Mouse (Mus musculus) megakaryocyte, adult 5-6 weeks (primary cell): ENCODE results near the gene Itsn1. TPM values are rescaled to one million over a fixed set of nuclear protein-coding genes. Genes with fewer than 3 reads are reported as not detected.

Experiments
- ATAC-seq: 2 replicates; pipeline ENCODE4 v1.8.0; 2016; ENCODE audit warnings: mild to moderate bottlenecking, inconsistent platforms; ENCODE audit not compliant: poor library complexity, severe bottlenecking
- total RNA-seq, 2 experiments: library from RNA; stranded (forward) in 1 of 2; stranded (reverse) in 1 of 2; fragments of 153-499, 151-499 nt in 1 of 2; fragments of 221-1000, 200-1000 nt in 1 of 2; gene quantifications; 2 replicates each; pipeline versions ENCODE4 v1.2.3 to v1.2.4; 2015 to 2017

Itsn1 gene
- total RNA-seq, 2 experiments from 2014 or later: 12.0 to 12.5 TPM

DNA sequence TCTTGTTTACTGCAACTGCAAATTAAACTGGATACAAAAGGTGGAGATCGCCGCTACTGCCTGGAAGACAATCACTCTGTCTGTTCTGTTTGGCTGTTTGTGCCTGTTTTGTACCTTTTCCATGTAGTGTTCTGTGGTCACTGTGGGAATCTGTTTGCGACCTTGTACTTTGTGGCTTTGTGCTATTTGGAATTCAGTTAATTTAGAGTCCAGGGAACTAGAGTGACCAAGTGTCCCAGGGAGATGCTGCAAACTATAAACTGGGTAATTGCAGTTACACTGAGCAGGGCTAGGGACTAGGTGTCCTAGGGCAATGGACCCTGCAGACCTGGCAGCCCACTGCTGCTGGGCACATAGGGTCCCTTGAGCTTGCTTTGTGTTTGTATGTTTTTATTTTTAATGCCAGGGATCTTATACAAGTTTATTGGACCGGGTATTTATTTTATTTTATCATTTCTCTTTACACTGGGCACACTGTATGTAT, 108.5 kb downstream of the Itsn1 start:
- no peak for ATAC-seq

DNA sequence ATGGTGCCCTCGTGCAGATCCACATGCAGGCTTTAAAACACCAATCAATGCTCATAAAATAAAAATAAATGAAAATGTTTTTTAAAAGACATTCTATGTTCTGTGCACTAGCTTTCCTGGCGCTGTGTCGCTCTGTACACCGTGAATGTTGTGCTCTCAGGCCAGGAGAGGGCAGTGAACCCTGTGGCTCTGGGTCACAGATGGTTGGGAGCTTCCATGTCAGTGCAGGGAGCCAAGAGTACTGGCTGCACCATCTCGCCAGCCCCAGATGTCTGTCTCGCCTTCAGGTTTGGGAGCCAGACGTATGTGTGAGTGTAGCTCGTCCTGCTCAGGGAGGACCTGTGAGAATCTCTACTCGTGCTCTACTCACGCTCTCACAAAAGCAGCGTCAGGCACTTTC, 109.7 kb downstream of the Itsn1 start:
- no peak for ATAC-seq

DNA sequence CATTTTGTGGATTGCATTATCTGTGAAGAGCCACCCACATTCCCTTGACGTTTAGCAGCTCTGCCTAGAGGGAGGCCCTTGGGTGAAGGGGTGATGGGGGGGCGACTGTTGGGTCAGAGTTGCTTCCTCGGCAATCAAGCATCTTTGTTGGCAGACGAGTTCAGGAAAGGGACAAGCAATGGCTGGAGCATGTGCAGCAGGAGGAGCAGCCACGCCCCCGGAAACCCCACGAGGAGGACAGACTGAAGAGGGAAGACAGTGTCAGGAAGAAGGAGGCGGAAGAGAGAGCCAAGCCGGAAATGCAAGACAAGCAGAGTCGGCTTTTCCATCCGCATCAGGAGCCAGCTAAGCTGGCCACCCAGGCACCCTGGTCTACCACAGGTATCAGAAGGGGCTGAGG, 110.4 kb downstream of the Itsn1 start:
- ATAC-seq: no peak

GRCm38 (mm10) chr16:91841026-91841630, 112.0 kb downstream of the Itsn1 start:
- peak; percentile 90 for ATAC-seq

DNA sequence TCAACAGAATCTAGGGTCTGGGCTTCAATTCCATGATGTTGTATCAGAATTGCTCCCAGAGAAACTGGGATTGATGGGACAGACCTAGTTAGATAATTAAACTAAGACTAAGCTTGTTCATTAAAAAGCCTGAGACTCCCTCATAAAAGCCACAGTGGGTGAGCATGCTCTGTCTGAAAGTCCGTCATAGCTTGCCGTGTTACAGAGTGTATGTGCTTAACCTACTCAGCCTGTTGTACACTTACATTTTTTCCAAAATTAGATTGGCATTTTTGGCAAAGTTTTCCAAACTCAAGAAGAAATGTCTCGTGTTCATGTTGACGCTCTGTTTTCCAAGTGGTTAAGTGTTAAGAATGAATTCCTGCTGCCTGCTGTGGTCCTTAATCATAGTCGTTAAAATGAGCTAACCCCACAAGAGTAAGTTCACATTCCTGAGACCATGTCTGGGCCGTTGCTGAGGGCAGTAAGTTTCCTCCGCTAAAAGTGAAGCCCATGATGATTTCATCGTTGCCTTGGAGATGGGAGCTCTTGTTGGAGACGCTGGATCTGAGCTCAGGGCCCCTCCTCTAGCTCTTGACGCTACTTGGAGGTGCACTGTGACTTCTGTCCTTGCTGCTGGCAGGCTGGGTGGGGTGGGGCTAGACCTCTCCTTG, 117.1 kb downstream of the Itsn1 start:
- ATAC-seq: no peak

- no peak for ATAC-seq
Observed at GRCm38 (mm10) chr16:91847525-91848225, 118.6 kb downstream of the Itsn1 start.

GRCm38 (mm10) chr16:91848505-91848904, 119.4 kb downstream of the Itsn1 start:
- ATAC-seq: no peak

DNA sequence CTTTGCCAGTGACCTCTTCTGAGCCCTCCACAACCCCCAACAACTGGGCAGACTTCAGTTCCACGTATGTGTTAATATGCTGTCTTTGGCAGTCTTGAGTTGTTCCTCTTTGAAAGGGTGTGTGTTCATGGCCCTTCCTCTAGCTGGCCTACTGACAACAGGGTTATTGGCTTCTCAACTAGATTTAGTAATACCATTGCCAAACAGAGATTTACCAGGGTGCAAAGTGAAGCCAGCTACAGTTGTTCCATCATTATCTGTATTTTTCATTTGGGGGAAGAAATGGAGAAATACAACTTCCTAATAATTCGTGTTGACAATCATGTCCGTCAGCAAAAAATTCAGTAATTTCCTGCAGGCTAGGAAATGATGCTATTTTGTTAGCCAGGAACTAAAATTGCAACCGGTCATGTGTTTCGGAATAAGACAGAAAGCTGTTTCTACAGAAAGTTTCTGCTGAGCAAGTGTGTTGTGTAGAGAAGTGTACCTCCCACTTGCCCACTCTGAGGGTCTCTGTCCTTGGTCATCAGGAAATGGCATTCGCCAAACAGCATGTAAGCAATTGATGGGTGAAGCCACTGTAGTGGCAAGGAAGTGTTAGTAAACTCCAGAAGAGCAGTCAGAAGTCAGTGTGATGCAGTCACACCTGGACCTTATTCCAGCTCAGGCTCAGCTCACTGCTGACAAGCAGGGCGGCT, 120.0 kb downstream of the Itsn1 start:
- ATAC-seq: peak; percentile 89

GRCm38 (mm10) chr16:91850175-91850574, 121.1 kb downstream of the Itsn1 start:
- ATAC-seq: no peak

DNA sequence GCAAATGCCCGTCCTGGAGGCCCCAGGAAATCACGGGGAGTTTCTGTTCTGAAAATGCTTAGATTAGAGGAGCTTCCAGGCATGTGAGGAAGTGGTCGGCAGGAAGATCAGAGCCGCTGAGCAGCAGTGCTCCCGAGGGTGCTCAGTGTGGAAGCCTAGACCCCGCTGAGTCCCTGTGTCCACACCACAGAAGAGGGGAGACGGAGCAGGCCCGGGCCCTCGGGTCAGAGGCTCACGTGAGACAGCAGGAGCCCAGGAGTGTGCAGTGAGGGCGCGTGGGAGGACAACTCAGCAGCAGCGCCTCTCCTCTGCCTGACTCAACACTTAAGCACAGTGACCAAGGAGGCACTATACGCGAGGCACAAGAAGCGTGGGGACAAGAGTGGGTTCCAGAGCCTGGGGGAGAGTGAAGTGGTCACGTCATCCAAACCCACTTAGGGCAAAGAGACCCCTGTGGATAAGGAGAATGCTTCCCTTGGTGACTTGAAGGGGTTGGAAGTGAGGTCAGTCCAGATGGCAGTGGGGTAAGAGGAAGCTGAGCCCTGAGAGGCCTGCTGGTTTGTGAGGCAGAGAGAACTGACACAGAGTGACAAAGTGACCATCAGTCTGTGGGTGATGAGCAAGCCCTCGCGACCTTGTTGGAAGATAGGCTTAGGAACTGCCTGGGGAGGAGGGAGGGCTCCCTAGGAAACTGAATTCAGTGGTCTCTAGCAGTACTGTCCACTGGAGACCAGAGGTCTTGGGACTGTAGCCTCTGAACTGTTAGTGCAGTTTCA, 122.6 kb downstream of the Itsn1 start:
- no peak for ATAC-seq

DNA sequence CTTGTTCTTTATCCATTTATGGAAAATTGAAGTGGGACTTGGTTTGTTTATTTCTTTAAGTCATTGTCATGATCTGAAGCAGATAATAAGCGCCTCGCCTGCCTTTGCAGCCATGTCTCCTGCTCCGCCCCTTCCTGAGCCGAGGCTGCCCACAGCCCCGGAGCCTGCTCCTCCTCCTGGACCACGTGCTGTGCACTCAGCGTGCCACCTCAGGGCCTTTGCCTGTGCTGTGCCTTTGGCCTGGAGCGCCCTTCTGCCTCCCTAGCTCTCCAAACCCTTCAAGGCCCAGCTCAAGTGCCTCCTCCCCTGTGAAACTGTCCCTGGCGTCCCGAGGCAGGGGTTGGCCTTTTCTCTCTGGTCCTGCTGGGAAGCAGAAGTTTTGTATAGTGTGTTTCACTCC, 123.7 kb downstream of the Itsn1 start:
- ATAC-seq: no peak

GRCm38 (mm10) chr16:91853223-91853622, 124.1 kb downstream of the Itsn1 start:
- ATAC-seq: no peak

GRCm38 (mm10) chr16:91858695-91859094, 129.6 kb downstream of the Itsn1 start:
- ATAC-seq: no peak

- ATAC-seq: no peak
Observed at GRCm38 (mm10) chr16:91859203-91859602, 130.1 kb downstream of the Itsn1 start.

GRCm38 (mm10) chr16:91859958-91860357, 130.9 kb downstream of the Itsn1 start:
- ATAC-seq: no peak

GRCm38 (mm10) chr16:91860471-91861125, 131.5 kb downstream of the Itsn1 start:
- ATAC-seq: no peak

GRCm38 (mm10) chr16:91861784-91862371, 132.8 kb downstream of the Itsn1 start:
- no peak for ATAC-seq

DNA sequence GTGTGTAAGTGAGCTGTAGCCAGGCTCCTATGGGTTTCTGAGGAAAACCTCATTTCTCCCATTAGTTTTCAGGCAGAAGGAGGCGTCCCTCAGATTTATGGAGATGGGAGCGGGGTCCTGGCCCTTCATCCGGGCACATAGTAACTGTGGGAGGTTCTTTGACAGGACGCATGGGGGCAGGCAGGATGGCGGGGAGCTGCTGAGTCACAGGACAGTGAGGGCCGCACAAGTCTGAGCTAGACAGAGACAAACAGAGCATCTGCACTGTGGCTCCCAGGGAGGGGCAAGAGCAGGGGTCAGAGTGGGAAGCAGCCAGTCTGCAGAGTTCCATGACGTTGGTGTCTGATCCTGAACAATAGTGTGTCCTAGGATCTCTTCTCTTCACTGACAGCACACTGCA, 133.8 kb downstream of the Itsn1 start:
- ATAC-seq: no peak

- peak; percentile 20 for ATAC-seq
Observed at GRCm38 (mm10) chr16:91864646-91865332, 135.7 kb downstream of the Itsn1 start.
